Mouse (Mus musculus) G1E-ER4 (cell line): Measurements from ENCODE around the gene Rasl12. TPM values are rescaled to one million over a fixed set of nuclear protein-coding genes. Genes with fewer than 3 reads are reported as not detected.

ENCODE experiments used
- GATA1 ChIP-seq: IDR thresholded peaks from one replicate; pipeline ENCODE4 v1.8.0; 2012; ENCODE audit warnings: low read length, inconsistent platforms
- polyA plus RNA-seq: library from polyadenylated mRNA; stranded (reverse); fragments of >175 nt; gene quantifications from 2 replicates; pipeline ENCODE4 v1.2.3, GENCODE M21; 2012

Gene Rasl12
- not detected in 2 replicates for polyA plus RNA-seq

DNA sequence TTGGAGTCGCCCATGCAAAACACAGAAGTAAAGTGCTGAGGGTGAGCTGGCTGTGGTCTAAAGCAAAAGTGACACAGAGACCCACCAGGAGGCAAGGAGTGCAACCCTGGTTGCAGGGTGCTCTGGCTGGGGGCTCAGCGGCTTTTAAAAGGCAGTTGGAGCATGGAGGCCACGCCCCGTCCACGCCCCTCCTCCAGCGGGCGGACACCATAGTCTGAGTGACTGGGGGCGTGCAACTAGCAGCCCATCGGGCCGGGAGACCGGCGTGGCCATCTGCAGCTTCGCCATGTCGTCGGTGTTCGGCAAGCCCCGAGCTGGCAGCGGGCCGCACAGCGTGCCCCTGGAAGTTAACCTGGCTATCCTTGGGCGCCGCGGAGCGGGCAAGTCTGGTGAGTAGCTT, at the start of gene Rasl12:
TSS of gene Rasl12 (plus strand) at position 228 of the 400 bp plus-strand sequence.
- TF ChIP-seq GATA1: no peak

- no peak for TF ChIP-seq GATA1
These were observed 45.1 kb upstream of the Rasl12 start for GRCm38 (mm10) chr9:65353251-65353650.

GRCm38 (mm10) chr9:65356561-65356960, 41.7 kb upstream of the Rasl12 start:
- no peak for TF ChIP-seq GATA1

DNA sequence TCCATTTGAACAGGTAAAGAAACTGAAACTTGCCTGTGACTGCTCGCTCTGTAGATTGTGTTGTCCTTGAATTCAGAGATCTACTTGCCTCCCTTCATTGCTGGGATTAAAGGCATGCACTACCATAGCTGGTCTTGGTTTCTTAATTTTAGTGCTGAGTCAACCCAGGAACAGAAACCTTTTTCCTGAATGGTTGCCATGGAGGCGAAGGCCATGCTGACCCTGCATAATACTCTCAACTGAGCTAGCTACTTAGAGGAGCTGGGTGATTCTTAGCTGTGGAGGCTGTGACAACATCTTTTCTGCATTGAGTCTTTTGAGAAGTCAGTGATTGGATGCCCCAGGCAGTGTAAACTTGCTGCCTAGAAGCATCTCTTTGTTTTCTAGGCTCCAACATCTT, 41.3 kb upstream of the Rasl12 start:
- no peak for TF ChIP-seq GATA1

DNA sequence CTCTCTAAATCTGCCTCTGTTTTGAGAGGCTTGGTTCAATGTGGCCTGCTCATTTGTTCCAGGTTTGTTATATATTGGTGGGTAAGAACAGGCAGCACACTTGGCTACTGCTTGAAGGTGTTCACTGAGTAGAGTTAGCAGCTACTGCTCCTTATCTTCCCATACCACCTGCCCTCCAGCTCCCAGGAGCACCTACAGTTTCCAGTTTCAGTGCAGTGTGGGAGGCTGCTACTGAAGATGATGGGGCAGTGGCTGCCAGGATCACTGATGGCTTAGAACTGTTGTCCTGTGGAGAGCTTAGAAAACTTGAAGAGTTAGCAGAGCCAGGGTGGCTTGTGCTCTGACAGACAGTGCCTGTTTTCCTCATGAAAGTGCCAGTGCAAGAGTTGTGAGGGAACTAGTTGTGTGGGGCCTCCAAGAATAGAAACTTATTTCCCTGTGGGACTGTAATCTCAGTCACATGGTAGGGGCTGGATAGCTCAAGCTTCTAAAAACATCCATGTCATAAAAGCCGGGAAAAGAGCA, 39.3 kb upstream of the Rasl12 start:
- no peak for TF ChIP-seq GATA1

- TF ChIP-seq GATA1: no peak
These were observed 37.5 kb upstream of the Rasl12 start, which contains the start of gene Ubap1l for GRCm38 (mm10) chr9:65360641-65361448. TSS of gene Ubap1l (plus strand) at chr9:65361041.

GRCm38 (mm10) chr9:65363684-65364083, 34.6 kb upstream of the Rasl12 start:
- TF ChIP-seq GATA1: no peak

GRCm38 (mm10) chr9:65365721-65366120, 32.6 kb upstream of the Rasl12 start:
- TF ChIP-seq GATA1: no peak

DNA sequence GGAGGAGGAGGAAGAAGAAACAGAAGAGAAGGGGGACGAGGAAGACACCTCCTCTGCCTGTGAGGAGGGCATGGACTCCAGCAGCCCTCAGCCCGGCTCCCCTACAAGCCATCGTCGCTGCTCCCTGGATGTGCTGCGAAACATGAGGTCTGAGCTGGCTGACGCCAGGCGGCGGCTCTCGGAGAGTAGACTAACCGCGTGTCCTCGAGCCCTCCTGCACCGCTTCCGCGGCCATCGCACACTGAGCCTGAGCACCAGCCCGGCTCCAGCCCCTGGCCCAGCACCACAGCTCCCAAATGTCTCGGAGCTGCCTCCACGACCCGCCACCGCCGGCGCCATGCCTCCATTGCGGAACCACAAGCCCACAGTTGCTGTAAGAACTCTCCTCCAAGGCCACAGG, 26.6 kb upstream of the Rasl12 start:
- TF ChIP-seq GATA1: no peak

DNA sequence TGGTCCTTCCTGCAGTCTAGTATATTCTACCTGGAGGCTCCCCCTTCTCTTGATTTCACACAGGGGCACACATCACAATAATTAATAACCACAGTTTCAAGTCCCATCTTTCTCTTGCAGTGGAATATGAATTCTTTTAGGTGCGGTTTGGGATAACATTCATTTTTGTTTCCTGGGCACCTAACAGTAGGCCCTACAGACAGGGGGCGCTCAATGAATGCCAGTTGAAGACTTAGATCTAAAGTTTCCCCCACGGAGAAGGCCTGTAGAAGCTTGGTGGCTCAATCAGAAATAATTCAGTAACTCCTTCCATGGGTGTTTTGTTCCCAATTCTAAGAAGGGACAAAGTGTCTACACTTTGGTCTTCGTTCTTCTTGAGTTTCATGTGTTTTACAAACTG, 25.9 kb upstream of the Rasl12 start:
- TF ChIP-seq GATA1: no peak

DNA sequence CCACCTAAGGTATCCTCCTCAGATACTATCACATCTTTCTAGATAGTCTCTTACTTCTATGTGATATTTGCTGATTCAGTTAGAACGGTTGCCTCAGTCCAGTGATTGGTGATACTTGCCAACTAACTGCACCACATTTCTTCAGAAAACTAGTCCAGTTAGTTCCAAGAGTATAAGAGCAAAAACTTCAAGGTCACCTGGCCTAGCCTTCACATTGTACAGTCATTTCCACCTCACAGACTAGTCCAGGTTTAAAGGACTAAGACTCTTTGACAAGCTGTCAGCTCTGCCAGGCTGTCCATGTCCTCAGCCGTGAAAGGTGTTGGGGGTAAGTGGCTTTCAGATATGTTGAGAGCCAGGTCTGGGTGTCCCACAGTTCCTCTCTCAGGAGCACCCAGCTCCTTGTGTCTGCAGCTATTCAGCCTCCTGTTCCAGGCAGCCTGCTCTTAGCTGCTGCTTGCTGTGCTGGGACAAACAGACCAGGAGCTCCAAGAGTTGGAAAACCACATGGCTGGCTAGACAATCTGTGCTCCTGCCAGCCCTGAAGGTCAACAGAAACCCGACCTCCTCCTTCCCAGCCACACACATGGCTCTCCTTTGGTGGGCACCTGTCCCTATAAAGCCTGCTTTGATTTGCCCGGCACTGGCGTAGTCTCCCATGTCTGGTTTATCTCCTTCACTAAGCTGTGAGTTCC, 23.7 kb upstream of the Rasl12 start:
- TF ChIP-seq GATA1: no peak

DNA sequence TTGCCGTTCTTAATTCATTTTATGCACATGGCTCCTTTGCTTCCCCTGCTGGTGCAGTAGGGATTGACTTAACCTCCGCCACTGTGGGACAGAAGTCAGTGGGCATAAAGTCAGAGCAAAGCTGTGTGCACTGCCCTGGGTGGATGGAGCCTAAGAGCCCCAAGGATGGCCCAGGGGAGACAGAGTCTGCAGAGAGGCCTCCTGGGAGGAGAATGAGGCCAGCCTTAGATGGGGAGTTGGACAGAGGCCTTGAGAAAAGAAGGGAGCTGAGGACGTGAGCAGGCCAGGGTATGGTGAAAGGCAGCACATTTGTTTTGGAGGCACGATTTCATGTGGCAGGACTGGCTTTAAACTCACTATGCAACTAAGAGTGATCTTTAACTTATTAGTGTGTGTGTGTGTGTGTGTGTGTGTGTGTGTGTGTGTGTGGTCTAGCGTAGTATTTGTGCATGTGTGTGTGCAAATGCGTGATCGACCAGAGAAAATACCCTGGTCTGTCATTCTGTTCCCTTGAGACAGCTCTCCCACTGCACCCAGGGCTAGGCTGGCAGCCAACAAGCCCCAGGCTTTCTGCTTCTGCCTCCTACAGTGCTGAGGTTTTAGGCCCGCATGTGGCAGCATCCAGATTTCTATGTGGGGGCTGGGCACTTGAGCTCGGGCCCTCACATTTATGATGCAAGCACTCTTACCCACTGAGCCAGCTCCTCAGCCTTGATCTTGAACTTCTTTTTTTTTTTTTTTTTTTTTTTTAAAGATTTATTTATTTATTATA, 23.0 kb upstream of the Rasl12 start:
- no peak for TF ChIP-seq GATA1

GRCm38 (mm10) chr9:65381017-65381590, 17.2 kb upstream of the Rasl12 start:
- no peak for TF ChIP-seq GATA1

DNA sequence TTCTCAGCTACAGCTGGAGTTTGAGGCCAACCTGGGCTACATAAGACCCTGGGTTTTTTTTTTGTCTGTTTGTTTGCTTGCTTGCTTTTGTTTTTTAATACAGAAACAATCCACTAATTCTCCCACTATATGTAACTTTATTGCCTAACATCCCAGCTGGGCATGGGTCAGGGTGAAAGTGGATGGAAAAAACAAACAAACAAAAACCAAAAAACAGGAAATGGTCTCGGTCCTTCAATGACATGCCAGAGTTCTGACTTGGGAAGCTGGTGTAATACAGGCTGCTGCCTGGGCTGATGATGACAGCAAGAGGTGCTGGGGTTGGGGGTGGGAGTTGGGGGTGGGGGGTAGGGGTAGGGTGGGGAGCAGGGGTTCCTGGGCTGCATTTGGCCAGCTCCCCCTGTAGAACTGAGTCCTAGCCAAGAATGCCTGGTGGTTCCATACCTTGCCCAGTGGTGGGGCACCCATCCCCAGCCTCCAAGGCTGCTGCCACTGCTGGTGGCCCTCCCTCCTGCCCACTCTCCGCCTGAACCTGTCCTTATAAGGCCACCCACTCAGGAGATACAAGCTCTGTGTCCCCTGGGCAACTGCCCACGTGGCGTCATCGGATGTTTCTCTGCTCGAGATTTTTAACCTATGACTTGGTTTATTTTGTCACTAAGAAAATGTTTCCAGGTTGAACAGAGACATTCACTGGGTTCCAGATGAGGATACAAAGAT, 16.1 kb upstream of the Rasl12 start:
- no peak for TF ChIP-seq GATA1

DNA sequence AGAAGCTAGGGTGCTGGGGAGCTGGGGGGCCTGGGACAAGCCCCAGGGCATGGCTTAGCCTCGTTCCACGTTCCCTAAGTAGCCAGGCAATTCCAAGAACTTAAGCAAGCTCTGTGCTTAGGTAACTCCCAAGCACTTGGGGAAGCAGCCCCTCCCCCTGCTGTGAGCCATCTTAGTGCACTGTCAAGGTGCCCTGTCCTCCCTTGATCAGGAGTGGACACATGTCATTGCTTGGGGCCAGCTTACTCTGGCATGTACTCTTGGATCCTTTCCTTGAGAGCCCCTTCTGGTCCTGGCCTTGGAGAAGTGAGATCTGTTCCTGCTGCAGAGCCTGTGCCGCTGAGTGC, 15.6 kb upstream of the Rasl12 start:
- no peak for TF ChIP-seq GATA1
